Mouse (Mus musculus) thymus, adult 2 months (tissue): ENCODE measurements around the gene Foxd4. TPM values are rescaled to one million over a fixed set of nuclear protein-coding genes. Genes with fewer than 3 reads are reported as not detected.

ENCODE experiments used
- DNase-seq: peaks from one replicate; pipeline ENCODE4 v3.0.0; 2021
- H3K27ac ChIP-seq: fragments of 200-500 bp; 2 replicates; pipeline ENCODE4 v1.5.1; 2012; ENCODE audit warnings: low read length, control low read depth; ENCODE audit not compliant: control insufficient read depth, insufficient read depth
- H3K27me3 ChIP-seq: fragments of 200-500 bp; 2 replicates; pipeline ENCODE4 v1.6.1; 2012; ENCODE audit warnings: mild to moderate bottlenecking, low read length, moderate library complexity, mixed read lengths; ENCODE audit not compliant: control insufficient read depth, insufficient read depth
- H3K36me3 ChIP-seq: fragments of 200-500 bp; 2 replicates; pipeline ENCODE4 v1.6.1; 2012; ENCODE audit warnings: mild to moderate bottlenecking, low read length, moderate library complexity; ENCODE audit not compliant: control insufficient read depth, insufficient read depth
- H3K4me1 ChIP-seq: fragments of 200-500 bp; replicated peaks from 2 replicates; pipeline ENCODE4 v1.6.1; 2012; ENCODE audit warnings: low read length; ENCODE audit not compliant: control insufficient read depth, insufficient read depth
- H3K4me3 ChIP-seq: fragments of 200-500 bp; 2 replicates; pipeline ENCODE4 v1.5.1; 2012; ENCODE audit warnings: mild to moderate bottlenecking, low read length, control low read depth, moderate library complexity; ENCODE audit not compliant: control insufficient read depth, insufficient read depth
- CTCF ChIP-seq: fragments of 200-500 bp; IDR thresholded peaks from 2 replicates; pipeline ENCODE4 v1.5.1; 2012; ENCODE audit warnings: mild to moderate bottlenecking, control low read depth, low read length, moderate library complexity, borderline replicate concordance; ENCODE audit not compliant: control insufficient read depth, poor library complexity, insufficient read depth; ENCODE audit errors: extremely low read depth
- POLR2A ChIP-seq: fragments of 200-500 bp; IDR thresholded peaks from 2 replicates; pipeline ENCODE4 v1.6.1; 2012; ENCODE audit warnings: mild to moderate bottlenecking, low read length, control low read depth, moderate library complexity; ENCODE audit not compliant: control insufficient read depth, poor library complexity, insufficient read depth; ENCODE audit errors: extremely low read depth
- WGBS: fragments of 180-500 bp; shearing (Covaris S2); methylation state at CpG from one replicate; pipeline ENCODE4 v1.1.7; 2018; 5-methylcytosine and 5-hydroxymethylcytosine counted together
- polyA plus RNA-seq: library from polyadenylated mRNA; depleted of rRNA; stranded (reverse); fragments of >200 nt; gene quantifications from 2 replicates; pipeline ENCODE4 v1.2.3, GENCODE M21; 2012; rRNA removed

Gene Foxd4
- not detected in 2 replicates for polyA plus RNA-seq

GRCm38 (mm10) chr19:24900581-24901220 lies at the start of gene Foxd4:
Gene Foxd4, minus strand, starts transcription at chr19:24901197.
- no peak for DNase-seq
- no peak for TF ChIP-seq POLR2A
- no peak for TF ChIP-seq CTCF
- Histone ChIP-seq H3K4me3 (no peak within 1 kb of the TSS), H3K27ac (no peak within 1 kb of the TSS), H3K4me1 (no peaks in the 10 kb centered on the region), H3K36me3 (no peaks in the 10 kb centered on the region), H3K27me3 (peaks cover 37% of the 10 kb centered on the region)
- 6% methylated on average over 27 of the region's 27 CpGs for WGBS

GRCm38 (mm10) chr19:24945521-24946262 lies 44.7 kb upstream of the Foxd4 start:
- no peak for TF ChIP-seq CTCF
- no peak for TF ChIP-seq POLR2A
- Histone ChIP-seq H3K36me3 (no peaks in the 10 kb centered on the region), H3K4me3 (no peak overlapping the region), H3K27me3 (no peaks in the 10 kb centered on the region), H3K4me1 (no peaks in the 10 kb centered on the region), H3K27ac (no peak overlapping the region)
- no peak for DNase-seq

DNA sequence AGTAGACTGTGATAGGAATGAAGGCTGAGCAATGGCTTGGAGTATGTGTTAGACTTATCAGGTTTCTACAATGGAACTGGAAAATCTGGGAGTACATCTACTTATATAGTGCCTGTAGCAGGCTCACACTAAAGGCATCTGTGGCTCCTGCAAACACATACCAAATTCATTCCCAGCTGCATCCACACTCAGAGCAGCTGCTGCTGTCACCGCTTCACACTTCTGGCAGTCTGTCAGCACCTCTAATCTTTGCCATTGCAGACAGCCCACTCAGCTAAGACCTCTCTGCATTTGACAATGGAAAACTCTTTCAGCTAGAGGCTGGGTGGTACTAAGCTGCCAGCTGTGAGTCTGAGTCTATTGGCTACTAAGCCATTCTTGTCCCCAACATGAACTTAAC lies 36.1 kb upstream of the Foxd4 start:
- Histone ChIP-seq H3K27ac (no peak overlapping the region), H3K27me3 (no peaks in the 10 kb centered on the region), H3K36me3 (0 out of 2 replicates have a peak, but pooled peaks cover 3% of the 10 kb centered on the region), H3K4me1 (no peaks in the 10 kb centered on the region), H3K4me3 (no peak overlapping the region)
- TF ChIP-seq CTCF: no peak
- TF ChIP-seq POLR2A: no peak
- no peak for DNase-seq
- 96% methylated on average over 1 of the region's 1 CpGs for WGBS

GRCm38 (mm10) chr19:24929041-24929440 lies 28.0 kb upstream of the Foxd4 start:
- WGBS: 93% methylated on average over 1 of the region's 1 CpGs
- H3K4me3 ChIP-seq: no peak overlapping the region
- TF ChIP-seq CTCF (no peak), POLR2A (no peak)

GRCm38 (mm10) chr19:24920866-24921265 lies 19.9 kb upstream of the Foxd4 start:
- WGBS: 97% methylated on average over 5 of the region's 5 CpGs
- TF ChIP-seq POLR2A (no peak), CTCF (no peak)
- no peaks in the 10 kb centered on the region for H3K27me3 ChIP-seq
- no peak for DNase-seq
- H3K4me1 ChIP-seq: no peaks in the 10 kb centered on the region
- H3K4me3 ChIP-seq: no peak overlapping the region
- no peaks in the 10 kb centered on the region; the same call in 1 of the 2 replicates for H3K36me3 ChIP-seq
- H3K27ac ChIP-seq: no peak overlapping the region

More at GRCm38 (mm10) chr19:24929041-24929440, 28.0 kb upstream of the Foxd4 start:
- Histone ChIP-seq H3K27me3 (no peaks in the 10 kb centered on the region), H3K27ac (no peak overlapping the region), H3K4me1 (no peaks in the 10 kb centered on the region), H3K36me3 (no peaks in the 10 kb centered on the region)
- DNase-seq: no peak

- DNase-seq: no peak
- no peaks in the 10 kb centered on the region for H3K4me1 ChIP-seq
- no peak overlapping the region for H3K4me3 ChIP-seq
- TF ChIP-seq POLR2A (no peak), CTCF (no peak)
- H3K27ac ChIP-seq: no peak overlapping the region
- 86% methylated on average over 3 of the region's 3 CpGs for WGBS
- H3K27me3 ChIP-seq: no peaks in the 10 kb centered on the region
- no peaks in the 10 kb centered on the region for H3K36me3 ChIP-seq
These were observed 7.6 kb upstream of the Foxd4 start for GRCm38 (mm10) chr19:24908385-24909155.
